Mouse (Mus musculus) heart, postnatal 0 days (tissue): ENCODE results near the gene Plppr1.

Source experiments
- CTCF ChIP-seq: IDR thresholded peaks from 2 replicates; pipeline ENCODE4 v1.5.1; 2016; ENCODE audit warnings: antibody characterized with exemption, control low read depth, low read depth
- EP300 ChIP-seq: IDR thresholded peaks from 2 replicates; pipeline ENCODE4 v1.6.1; 2016; ENCODE audit warnings: antibody characterized with exemption, low read depth

DNA sequence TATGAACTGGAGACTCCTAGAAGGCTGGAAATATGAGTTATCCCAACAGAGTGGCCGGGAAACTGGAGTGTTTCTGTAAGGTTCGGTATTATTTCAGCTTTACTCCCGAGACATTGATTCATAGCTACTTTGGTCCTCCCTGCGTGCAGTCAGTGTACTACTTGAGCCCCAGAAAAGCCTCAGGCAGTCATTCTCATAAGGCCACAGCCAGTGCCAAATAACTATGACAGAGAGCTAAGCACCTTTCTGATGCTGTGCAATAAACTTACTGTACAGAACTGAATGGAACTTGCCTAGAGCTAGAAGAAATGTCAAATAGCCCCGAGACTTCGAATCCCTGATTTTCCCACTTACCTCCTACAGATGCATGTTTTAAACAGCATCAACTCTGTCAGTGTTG lies 164.4 kb downstream of the Plppr1 start:
- TF ChIP-seq CTCF (no peak), EP300 (no peak)
